Mouse (Mus musculus): ENCODE results near the gene Rbl1.

DNA sequence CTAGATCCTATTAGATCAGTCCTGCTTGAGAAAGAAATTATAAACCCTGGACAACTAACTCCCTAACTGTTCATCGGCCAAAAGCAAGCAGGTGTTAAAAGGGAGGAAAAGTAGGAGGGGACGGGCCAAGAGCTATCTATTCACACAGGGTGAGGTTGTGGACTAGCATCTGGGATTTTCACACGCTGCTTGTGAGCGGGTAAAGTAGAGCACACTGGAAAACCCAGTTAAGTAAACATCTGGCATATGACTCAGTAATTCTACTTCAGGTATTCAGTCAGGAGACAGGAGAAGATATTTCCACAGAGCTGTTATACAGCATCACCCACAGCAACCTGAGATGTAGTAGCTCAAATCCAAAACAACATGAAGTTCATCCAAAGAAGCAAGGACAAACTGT lies 85.8 kb downstream of the Rbl1 start:
- TF ChIP-seq CTCF (IDR thresholded peaks at IDR 0.05) (no peak), EP300 (IDR thresholded peaks at IDR 0.05) (no peak)
